Mouse (Mus musculus) forebrain, embryonic 14.5 days (tissue): ENCODE data around the gene Atoh7. TPM values are rescaled to one million over a fixed set of nuclear protein-coding genes. Genes with fewer than 3 reads are reported as not detected.

ENCODE experiments used
- ATAC-seq: fragments of 200-750 bp; cut with Nextera tagmentation; 2 replicates; pipeline ENCODE4 v1.8.0; 2017; ENCODE audit warnings: mild to moderate bottlenecking, moderate library complexity
- DNase-seq: peaks from one replicate; pipeline ENCODE4 v3.0.0-alpha.2; 2015; ENCODE audit warnings: low spot score
- H3K27ac ChIP-seq: fragments of 300-500 bp; sonication (generic); 2 replicates; pipeline ENCODE4 v1.5.1; 2014; ENCODE audit warnings: low read depth, mild to moderate bottlenecking, control low read depth, low read length, moderate library complexity
- H3K27me3 ChIP-seq: fragments of 300-500 bp; sonication (generic); replicated peaks from 2 replicates; pipeline ENCODE4 v1.6.1; 2014; ENCODE audit warnings: low read length, control low read depth, mixed read lengths; ENCODE audit not compliant: control insufficient read depth, insufficient read depth
- H3K36me3 ChIP-seq: fragments of 300-500 bp; sonication (generic); 2 replicates; pipeline ENCODE4 v1.6.1; 2014; ENCODE audit warnings: low read length, control low read depth; ENCODE audit not compliant: control insufficient read depth, insufficient read depth
- H3K4me1 ChIP-seq: fragments of 300-500 bp; sonication (generic); 2 replicates; pipeline ENCODE4 v1.6.1; 2014; ENCODE audit warnings: antibody characterized with exemption, low read length, control low read depth; ENCODE audit not compliant: control insufficient read depth, insufficient read depth
- H3K4me2 ChIP-seq: fragments of 300-500 bp; sonication (generic); 2 replicates; pipeline ENCODE4 v1.6.1; 2014; ENCODE audit warnings: mild to moderate bottlenecking, control low read depth, low read length
- H3K4me3 ChIP-seq: fragments of 300-500 bp; sonication (generic); 2 replicates; pipeline ENCODE4 v1.5.1; 2014; ENCODE audit warnings: low read depth, low read length, control low read depth
- H3K9ac ChIP-seq: fragments of 300-500 bp; sonication (generic); 2 replicates; pipeline ENCODE4 v1.6.1; 2014; ENCODE audit warnings: mild to moderate bottlenecking, low read length, control low read depth, moderate library complexity
- H3K9me3 ChIP-seq: fragments of 300-500 bp; sonication (generic); replicated peaks from 2 replicates; pipeline ENCODE4 v1.6.1; 2016; ENCODE audit warnings: low read length, control low read depth, mixed read lengths; ENCODE audit not compliant: control insufficient read depth
- WGBS: fragments of 180-500 bp; shearing (Covaris S2); extraction: QIAGEN DNeasy Blood & Tissue Kit; methylation state at CpG from one replicate; pipeline ENCODE4 v1.1.7; 2014; 5-methylcytosine and 5-hydroxymethylcytosine counted together
- polyA plus RNA-seq: library from polyadenylated mRNA; unstranded; fragments of >200 nt; fragmentation: Nextera tagmentation; extraction: Ambion mirVana; gene quantifications from 2 replicates; pipeline ENCODE4 v1.2.1, GENCODE M21; 2014

The Atoh7 gene
- polyA plus RNA-seq, 1 experiment from 2014 or later = 0.97 TPM

GRCm38 (mm10) chr10:63091915-63092314, 7.5 kb upstream of the Atoh7 start:
- 83% methylated on average over 7 of the region's 7 CpGs for WGBS

GRCm38 (mm10) chr10:63092616-63093550, 6.6 kb upstream of the Atoh7 start:
- 73% methylated on average over 10 of the region's 10 CpGs for WGBS
- DNase-seq (no peak), ATAC-seq (no peak)
- Histone ChIP-seq H3K9ac (no peak overlapping the region), H3K36me3 (no peaks in the 10 kb centered on the region), H3K27me3 (no peaks in the 10 kb centered on the region), H3K4me3 (no peak overlapping the region), H3K4me1 (peaks cover 13% of the 10 kb centered on the region; the same call in 1 of the 2 replicates), H3K4me2 (no peak overlapping the region), H3K9me3 (no peaks in the 10 kb centered on the region), H3K27ac (no peak overlapping the region)

More at GRCm38 (mm10) chr10:63091915-63092314, 7.5 kb upstream of the Atoh7 start:
- no peaks in the 10 kb centered on the region for H3K36me3 ChIP-seq
- H3K9ac ChIP-seq = no peak overlapping the region
- H3K4me1 ChIP-seq = peaks cover 13% of the 10 kb centered on the region; the same call in 1 of the 2 replicates
- no peak overlapping the region for H3K4me2 ChIP-seq
- H3K27me3 ChIP-seq = no peaks in the 10 kb centered on the region
- no peak for ATAC-seq
- no peaks in the 10 kb centered on the region for H3K9me3 ChIP-seq
- H3K27ac ChIP-seq = no peak overlapping the region
- DNase-seq = no peak
- no peak overlapping the region for H3K4me3 ChIP-seq

GRCm38 (mm10) chr10:63096757-63097156, 2.7 kb upstream of the Atoh7 start:
- no peak overlapping the region for H3K9ac ChIP-seq
- no peak overlapping the region for H3K4me3 ChIP-seq
- DNase-seq = no peak
- 71% methylated on average over 2 of the region's 2 CpGs for WGBS
- H3K4me2 ChIP-seq = no peak overlapping the region
- ATAC-seq = no peak
- no peaks in the 10 kb centered on the region; the same call in 1 of the 2 replicates for H3K27me3 ChIP-seq
- H3K9me3 ChIP-seq = no peaks in the 10 kb centered on the region
- H3K4me1 ChIP-seq = 0 out of 2 replicates have a peak, but pooled peaks cover 2% of the 10 kb centered on the region
- no peaks in the 10 kb centered on the region for H3K36me3 ChIP-seq
- no peak overlapping the region for H3K27ac ChIP-seq

GRCm38 (mm10) chr10:63098191-63098590, 1.3 kb upstream of the Atoh7 start:
- WGBS = 57% methylated on average over 12 of the region's 12 CpGs
- no peak for ATAC-seq
- no peak overlapping the region for H3K4me2 ChIP-seq
- H3K27me3 ChIP-seq = no peaks in the 10 kb centered on the region; the same call in 1 of the 2 replicates
- no peaks in the 10 kb centered on the region for H3K9me3 ChIP-seq
- H3K9ac ChIP-seq = no peak overlapping the region
- no peak overlapping the region for H3K4me3 ChIP-seq
- DNase-seq = no peak
- no peaks in the 10 kb centered on the region for H3K36me3 ChIP-seq
- H3K4me1 ChIP-seq = 0 out of 2 replicates have a peak, but pooled peaks cover 2% of the 10 kb centered on the region
- H3K27ac ChIP-seq = no peak overlapping the region

- ATAC-seq = peak; percentile 95
- no peak overlapping the region for H3K27ac ChIP-seq
- peak overlapping the region; percentile 57 for H3K4me3 ChIP-seq
- H3K4me1 ChIP-seq = 0 out of 2 replicates have a peak, but pooled peaks cover 2% of the 10 kb centered on the region
- H3K4me2 ChIP-seq = peak overlapping the region; percentile 79
- DNase-seq = peak; percentile 73
- H3K9ac ChIP-seq = peak overlapping the region; percentile 70
- no peaks in the 10 kb centered on the region for H3K9me3 ChIP-seq
- under 1% methylated on average over 55 of the region's 62 CpGs for WGBS
- no peaks in the 10 kb centered on the region for H3K36me3 ChIP-seq
- H3K27me3 ChIP-seq = no peaks in the 10 kb centered on the region; the same call in 1 of the 2 replicates
Observed at GRCm38 (mm10) chr10:63099941-63100562, 601 bp downstream of the Atoh7 start.

- H3K27me3 ChIP-seq = no peaks in the 10 kb centered on the region; the same call in 1 of the 2 replicates
- peak overlapping the region; percentile 79 for H3K4me2 ChIP-seq
- no peaks in the 10 kb centered on the region for H3K36me3 ChIP-seq
- DNase-seq (peak; percentile 40), ATAC-seq (peak; percentile 29; the same call in 1 of the 2 replicates)
- peak overlapping the region; percentile 70 for H3K9ac ChIP-seq
- WGBS = 7% methylated on average over 9 of the region's 9 CpGs
- H3K4me3 ChIP-seq = peak overlapping the region; percentile 57
- H3K9me3 ChIP-seq = no peaks in the 10 kb centered on the region
- no peak overlapping the region for H3K27ac ChIP-seq
- H3K4me1 ChIP-seq = 0 out of 2 replicates have a peak, but pooled peaks cover 2% of the 10 kb centered on the region
Observed at GRCm38 (mm10) chr10:63100657-63101056, 1.2 kb downstream of the Atoh7 start.

GRCm38 (mm10) chr10:63113027-63113604, 13.7 kb downstream of the Atoh7 start:
- H3K27me3 ChIP-seq = no peaks in the 10 kb centered on the region
- no peak overlapping the region for H3K4me2 ChIP-seq
- no peak overlapping the region for H3K27ac ChIP-seq
- WGBS = 47% methylated on average over 5 of the region's 5 CpGs
- ATAC-seq (peak; percentile 26; the same call in 1 of the 2 replicates), DNase-seq (peak; percentile 80)
- H3K9me3 ChIP-seq = no peaks in the 10 kb centered on the region
- H3K4me1 ChIP-seq = no peaks in the 10 kb centered on the region
- no peak overlapping the region for H3K9ac ChIP-seq
- H3K36me3 ChIP-seq = no peaks in the 10 kb centered on the region
- no peak overlapping the region for H3K4me3 ChIP-seq

- 86% methylated on average over 6 of the region's 6 CpGs for WGBS
- ATAC-seq (no peak), DNase-seq (no peak)
- H3K9me3 ChIP-seq = no peaks in the 10 kb centered on the region
- H3K27me3 ChIP-seq = no peaks in the 10 kb centered on the region
- no peak overlapping the region for H3K27ac ChIP-seq
- H3K4me1 ChIP-seq = no peaks in the 10 kb centered on the region
- H3K4me2 ChIP-seq = no peak overlapping the region
- H3K36me3 ChIP-seq = no peaks in the 10 kb centered on the region
- no peak overlapping the region for H3K4me3 ChIP-seq
- no peak overlapping the region for H3K9ac ChIP-seq
Observed at GRCm38 (mm10) chr10:63113716-63114360, 14.4 kb downstream of the Atoh7 start.
